Mouse (Mus musculus) adrenal gland, postnatal 14 days (tissue): ENCODE data around the gene Cul3. TPM values are rescaled to one million over a fixed set of nuclear protein-coding genes. Genes with fewer than 3 reads are reported as not detected.
A peak's percentile ranks its signal among the peaks of the same experiment; 100 is the strongest.
"Not testable (repeated sequence)": the region's sequence is repeated elsewhere in the genome, so short reads cannot be mapped to it uniquely, and the experiment has no call there.

Source experiments
- DNase-seq: peaks from one replicate; pipeline ENCODE4 v3.0.0; 2021; ENCODE audit warnings: mixed read lengths
- long read RNA-seq, 2 experiments: library from polyadenylated mRNA; stranded (forward); transcript quantifications; one replicate each; pipeline ENCODE4 v2.0.0; 2021
- total RNA-seq: library from RNA; stranded (reverse); gene quantifications from 2 replicates; pipeline ENCODE4 v1.2.3, GENCODE M21; 2021

Cul3 gene
- 112 and 119 TPM in 2 replicates for total RNA-seq
- long read RNA-seq, experiment 1, full-length matches to known transcripts = 99 of 125 reads
- long read RNA-seq, experiment 1, partial matches to known transcripts = 4 of 125 reads
- long read RNA-seq, experiment 1, other reads (novel, unspliced or antisense) = 22 of 125 reads
- long read RNA-seq, experiment 2, full-length matches to known transcripts = 67 of 89 reads
- long read RNA-seq, experiment 2, partial matches to known transcripts = 3 of 89 reads
- long read RNA-seq, experiment 2, other reads (novel, unspliced or antisense) = 19 of 89 reads

GRCm38 (mm10) chr1:80340436-80341376 lies at the start of gene Cul3:
Cul3 (minus strand) TSS chr1:80340480.
- DNase-seq = peak; percentile 98

GRCm38 (mm10) chr1:80389518-80389917 lies 49.2 kb upstream of the Cul3 start:
- no peak for DNase-seq

DNA sequence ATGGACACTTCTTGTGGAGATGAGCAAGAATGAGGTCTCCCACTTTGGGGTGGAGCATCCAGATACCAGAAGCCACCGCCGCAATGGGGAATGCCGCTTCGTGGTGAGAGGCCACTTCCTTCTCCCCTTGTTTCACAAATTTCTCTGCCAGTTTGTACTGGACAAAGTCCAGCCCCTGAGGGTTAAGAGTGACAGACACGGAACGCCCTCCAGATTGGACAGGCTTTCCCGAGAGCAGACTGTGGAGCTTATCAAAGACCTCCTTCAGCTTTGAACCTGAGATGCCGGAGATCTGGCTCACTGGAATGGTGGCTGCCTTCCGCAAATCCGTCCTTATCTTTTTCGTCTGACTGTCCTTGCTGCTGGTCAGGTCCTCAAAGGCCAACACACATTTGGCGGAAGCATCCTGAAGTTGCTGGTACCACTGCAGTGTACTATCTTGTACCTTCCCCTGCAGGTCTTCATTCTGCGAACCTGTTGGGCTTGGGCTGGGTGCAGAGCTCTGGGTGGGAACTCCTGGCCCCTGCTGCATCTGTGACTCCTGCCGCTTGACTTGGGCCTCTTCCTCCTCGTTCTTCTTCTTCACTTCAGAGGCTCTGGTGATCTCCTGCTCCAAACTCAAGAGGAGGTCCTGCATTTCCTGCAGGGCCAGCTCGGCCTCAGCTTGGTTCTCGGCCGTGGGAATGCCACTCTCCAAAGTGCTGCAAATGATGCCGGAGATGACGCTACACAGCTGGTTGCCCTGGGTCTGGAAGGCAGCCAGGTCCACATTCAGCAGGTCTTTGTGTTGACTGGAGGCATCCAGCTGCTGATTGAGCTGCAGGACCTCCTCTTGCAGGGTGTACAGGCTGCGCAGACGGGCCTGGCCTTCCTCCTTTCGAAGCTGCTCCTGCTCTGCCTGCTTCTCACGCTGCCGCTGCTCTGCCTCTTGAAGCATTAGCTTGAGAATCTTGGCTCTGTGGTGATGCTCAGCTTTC lies 43.6 kb upstream of the Cul3 start:
- DNase-seq = no peak

GRCm38 (mm10) chr1:80382928-80383327 lies 42.6 kb upstream of the Cul3 start:
- DNase-seq = no peak

GRCm38 (mm10) chr1:80381302-80381701 lies 41.0 kb upstream of the Cul3 start:
- DNase-seq = no peak

DNA sequence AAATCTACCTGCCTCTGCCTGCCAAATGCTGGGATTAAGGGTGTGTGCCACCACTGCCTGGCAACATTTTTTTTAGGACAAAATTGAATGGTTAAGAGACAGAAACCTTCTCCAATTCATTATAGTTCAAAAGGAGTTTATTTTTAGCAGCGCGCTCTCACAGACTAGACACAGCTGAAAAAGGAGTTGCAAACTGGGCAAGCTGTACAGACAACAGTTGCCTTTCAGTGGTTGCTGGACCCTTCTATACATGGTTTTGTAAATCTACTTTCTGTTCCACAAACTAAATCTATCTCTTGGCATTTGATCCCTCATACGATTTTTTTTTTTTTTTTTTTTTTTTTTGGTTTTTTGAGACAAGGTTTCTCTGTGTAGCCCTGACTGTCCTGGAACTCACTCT lies 31.7 kb upstream of the Cul3 start:
- DNase-seq = no peak

GRCm38 (mm10) chr1:80371189-80371889 lies 31.1 kb upstream of the Cul3 start:
- DNase-seq = no peak

GRCm38 (mm10) chr1:80363486-80363885 lies 23.2 kb upstream of the Cul3 start:
- no peak for DNase-seq

DNA sequence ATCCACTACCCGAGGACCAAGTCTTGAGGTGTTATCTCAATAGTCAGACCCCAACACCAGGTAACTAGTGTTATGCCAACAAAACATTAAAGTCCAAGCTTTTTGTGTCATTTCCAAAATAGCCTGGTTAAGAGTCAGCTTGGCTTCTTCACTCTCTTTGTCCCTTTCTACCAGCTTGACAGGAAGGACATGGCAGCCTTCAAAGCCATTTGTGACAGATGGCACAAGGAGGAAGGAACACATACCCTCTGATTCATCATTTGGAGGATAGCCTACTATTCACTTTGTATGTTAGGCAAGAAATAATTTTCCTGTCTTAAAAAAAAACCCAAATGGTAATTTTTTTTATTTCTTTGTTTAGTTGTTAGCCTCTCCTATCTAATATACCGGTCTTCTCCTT lies 22.7 kb upstream of the Cul3 start:
- DNase-seq = no peak

DNA sequence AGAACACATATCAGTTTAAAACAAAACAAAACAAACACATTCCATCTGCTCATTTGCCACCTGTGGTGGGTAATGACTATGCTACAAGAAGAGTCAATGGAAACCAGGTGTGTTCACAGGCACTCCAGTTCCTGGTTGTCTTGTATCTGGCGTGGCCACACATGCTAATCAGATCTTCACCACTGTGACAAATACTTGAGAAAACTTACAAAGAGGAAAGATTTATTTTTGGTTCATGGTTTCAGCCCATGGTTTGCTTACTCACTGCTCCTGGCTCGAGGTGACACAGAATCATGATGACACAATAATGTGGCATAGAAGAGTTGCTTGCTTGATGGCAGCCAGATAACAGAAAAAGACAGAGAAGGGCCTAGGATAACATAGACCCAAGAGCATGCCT lies 22.1 kb upstream of the Cul3 start:
- no peak for DNase-seq

GRCm38 (mm10) chr1:80361771-80362170 lies 21.5 kb upstream of the Cul3 start:
- not testable (repeated sequence) for DNase-seq

DNA sequence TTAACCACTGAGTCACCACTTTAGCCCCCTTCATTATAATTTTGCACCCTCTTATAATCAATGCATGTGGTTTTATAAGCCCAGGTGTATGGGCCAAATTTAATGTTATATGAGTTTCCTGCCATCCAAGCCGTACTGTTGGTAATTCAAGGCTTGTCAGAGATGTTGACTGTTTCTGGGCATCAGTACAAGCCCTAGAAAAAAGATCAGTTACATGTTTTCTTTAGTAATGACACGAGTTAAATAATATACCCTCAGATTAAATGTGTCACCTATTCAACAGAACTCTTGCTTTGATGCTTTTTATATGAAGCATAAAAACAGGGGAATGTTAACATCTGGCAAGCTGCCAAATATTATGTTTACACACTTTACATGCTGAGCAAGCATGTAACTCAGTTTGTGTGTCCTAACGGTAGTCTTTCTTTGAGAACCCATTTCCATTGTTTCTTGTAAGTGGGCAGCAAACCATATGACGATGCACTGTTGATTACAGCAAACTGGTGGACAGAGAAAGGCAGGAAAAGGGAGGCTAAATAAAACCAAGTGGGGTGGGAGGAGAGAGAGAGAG lies 19.8 kb upstream of the Cul3 start:
- DNase-seq = no peak

GRCm38 (mm10) chr1:80340061-80340435 lies 232 bp downstream of the Cul3 start:
- peak; percentile 86 for DNase-seq

DNA sequence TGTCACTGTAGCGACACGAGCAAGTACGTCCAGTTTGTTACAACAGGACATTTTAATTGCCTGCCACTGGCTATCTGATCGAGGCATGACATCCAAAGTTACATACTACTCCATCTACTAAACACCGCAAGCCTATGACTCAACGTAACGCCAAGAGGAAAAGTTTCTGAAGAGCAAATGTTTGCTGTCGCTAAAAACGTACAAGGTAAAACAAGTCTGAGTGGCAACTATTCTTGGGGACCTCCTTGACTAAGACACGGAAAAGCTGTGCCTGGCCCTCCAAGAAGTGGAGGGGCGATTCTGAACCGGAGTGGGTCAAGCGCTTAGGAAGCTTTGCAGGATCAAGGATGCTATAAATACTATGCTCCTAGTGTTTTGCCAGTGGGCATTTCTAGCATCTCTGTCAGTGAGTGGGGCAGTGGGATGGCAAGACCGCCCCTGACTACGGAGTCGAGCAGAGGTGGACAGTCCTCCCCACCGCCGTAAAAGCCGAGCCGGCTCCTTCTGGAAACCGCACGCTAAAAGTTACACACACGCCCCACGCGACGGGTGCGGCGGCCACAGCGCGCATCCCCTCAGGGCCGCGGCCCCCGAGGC lies 757 bp downstream of the Cul3 start:
- DNase-seq = no peak

DNA sequence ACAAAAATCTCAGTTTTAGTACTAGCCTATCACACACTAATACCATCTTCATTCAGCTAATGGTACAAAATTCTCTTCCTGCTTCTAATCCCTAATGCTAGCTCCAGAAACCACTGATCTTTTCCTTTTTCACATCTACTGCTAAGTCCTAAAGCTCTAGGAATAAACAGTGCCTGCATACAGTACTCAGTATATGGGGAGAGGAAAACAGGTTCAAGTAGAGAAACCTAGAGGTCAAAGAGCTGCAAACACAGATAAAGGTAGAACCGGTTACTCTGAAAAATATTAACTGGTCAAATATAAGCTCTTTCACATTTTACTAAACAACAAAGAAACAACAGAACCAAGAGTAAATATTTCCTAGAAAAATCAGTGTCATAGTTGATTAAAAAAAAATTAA lies 1.9 kb downstream of the Cul3 start:
- DNase-seq = no peak

- no peak for DNase-seq
Measured at GRCm38 (mm10) chr1:80335726-80336368, 4.4 kb downstream of the Cul3 start.

GRCm38 (mm10) chr1:80335118-80335517 lies 5.2 kb downstream of the Cul3 start:
- no peak for DNase-seq

- DNase-seq = no peak
Measured at GRCm38 (mm10) chr1:80330970-80331369, 9.3 kb downstream of the Cul3 start.

DNA sequence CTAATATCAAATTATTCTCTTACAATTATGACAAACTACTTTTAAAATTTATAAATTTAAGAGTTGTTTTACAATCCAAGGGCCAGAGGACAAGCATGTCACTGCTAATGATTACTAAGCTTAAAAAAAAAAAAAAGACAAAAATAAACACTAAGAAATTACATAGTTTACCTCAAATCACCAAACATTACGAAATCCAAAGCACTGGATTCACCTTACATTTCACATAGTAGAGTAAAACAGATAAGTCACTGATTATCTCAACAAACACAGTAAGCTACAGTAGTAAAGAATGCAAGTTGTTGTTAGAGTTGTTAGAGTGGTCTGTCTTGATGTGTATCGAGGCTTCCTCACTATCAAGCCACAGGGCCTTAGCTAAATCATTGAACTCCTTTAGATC lies 14.5 kb downstream of the Cul3 start:
- DNase-seq = no peak

DNA sequence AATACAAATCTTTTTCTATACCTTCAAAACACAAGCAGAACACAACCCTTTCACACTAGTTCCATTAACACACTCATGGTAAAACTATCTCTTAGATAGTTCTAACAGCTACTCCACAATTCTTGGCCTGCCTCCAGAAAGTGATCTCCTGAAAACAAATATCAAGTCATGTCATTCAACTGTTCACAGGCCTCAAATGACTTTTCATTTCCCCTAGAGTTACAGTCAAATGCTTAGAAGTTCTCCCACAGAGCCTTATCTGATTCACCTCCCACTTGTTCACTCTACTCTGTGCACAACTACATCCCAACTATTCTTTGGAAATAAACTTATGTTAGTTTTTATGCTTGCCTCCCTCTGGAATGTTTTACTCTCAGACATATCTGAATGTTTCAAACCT lies 15.9 kb downstream of the Cul3 start:
- no peak for DNase-seq
